Mouse (Mus musculus) myocyte (in vitro differentiated cells): ENCODE measurements around the gene Art3. TPM values are rescaled to one million over a fixed set of nuclear protein-coding genes. Genes with fewer than 3 reads are reported as not detected.

Experiments used
- H3K27me3 ChIP-seq: one replicate; pipeline ENCODE4 v1.6.1; 2011; ENCODE audit not compliant: control insufficient read depth, insufficient read depth, insufficient read length
- H3K36me3 ChIP-seq: one replicate; pipeline ENCODE4 v1.6.1; 2011; ENCODE audit not compliant: control insufficient read depth, insufficient read depth
- H3K4me2 ChIP-seq: one replicate; pipeline ENCODE4 v1.6.1; 2011; ENCODE audit warnings: low read depth, control low read depth
- H3K4me3 ChIP-seq: one replicate; pipeline ENCODE4 v1.5.1; 2011; ENCODE audit warnings: mild to moderate bottlenecking, control low read depth, moderate library complexity
- H3K79me2 ChIP-seq: one replicate; pipeline ENCODE4 v1.6.1; 2011; ENCODE audit not compliant: control insufficient read depth, insufficient read depth
- H3ac ChIP-seq: one replicate; pipeline ENCODE4 v1.6.1; 2011; ENCODE audit not compliant: control insufficient read depth, insufficient read length
- CEBPB ChIP-seq: IDR thresholded peaks from 2 replicates; pipeline ENCODE4 v1.6.1; 2011; ENCODE audit warnings: mild to moderate bottlenecking, moderate library complexity; ENCODE audit not compliant: poor library complexity, insufficient read depth, severe bottlenecking
- E2F4 ChIP-seq: IDR thresholded peaks from one replicate; pipeline ENCODE4 v1.6.1; 2011; ENCODE audit warnings: mild to moderate bottlenecking, control low read depth, moderate library complexity; ENCODE audit not compliant: insufficient read depth
- MAX ChIP-seq: IDR thresholded peaks from one replicate; pipeline ENCODE4 v1.6.1; 2011; ENCODE audit warnings: low read depth, mild to moderate bottlenecking, control low read depth
- MYOD1 ChIP-seq, 3 experiments: IDR thresholded peaks; one replicate each; pipeline ENCODE4 v1.6.1; 2011; ENCODE audit warnings: control low read depth in 2 of 3, low read depth in 2 of 3, mild to moderate bottlenecking in 2 of 3, moderate library complexity in 1 of 3; ENCODE audit not compliant: insufficient read length in 2 of 3, control insufficient read depth in 1 of 3
- MYOG ChIP-seq, 3 experiments: IDR thresholded peaks; one replicate each; pipeline ENCODE4 v1.6.1; 2011; ENCODE audit warnings: control low read depth in 2 of 3, low read depth in 2 of 3, mild to moderate bottlenecking in 2 of 3; ENCODE audit not compliant: insufficient read length in 2 of 3, control insufficient read depth in 1 of 3, insufficient read depth in 1 of 3
- POLR2A ChIP-seq: IDR thresholded peaks from one replicate; pipeline ENCODE4 v1.6.1; 2011; ENCODE audit warnings: low read depth, mild to moderate bottlenecking, control low read depth, moderate library complexity; ENCODE audit not compliant: insufficient read length
- POLR2AphosphoS2 ChIP-seq: IDR thresholded peaks from one replicate; pipeline ENCODE4 v1.6.1; 2011; ENCODE audit warnings: low read depth, control low read depth; ENCODE audit not compliant: insufficient read length
- REST ChIP-seq: IDR thresholded peaks from one replicate; pipeline ENCODE4 v1.6.1; 2011; ENCODE audit warnings: mild to moderate bottlenecking, control low read depth, moderate library complexity; ENCODE audit not compliant: insufficient read depth, insufficient read length
- SRF ChIP-seq: IDR thresholded peaks from one replicate; pipeline ENCODE4 v1.6.1; 2011; ENCODE audit warnings: low read depth; ENCODE audit not compliant: control insufficient read depth, insufficient read length
- TCF12 ChIP-seq: IDR thresholded peaks from one replicate; pipeline ENCODE4 v1.6.1; 2011; ENCODE audit warnings: mild to moderate bottlenecking, control low read depth; ENCODE audit not compliant: poor library complexity, insufficient read depth, severe bottlenecking
- TCF3 ChIP-seq: IDR thresholded peaks from one replicate; pipeline ENCODE4 v1.6.1; 2011; ENCODE audit warnings: low read depth, control low read depth; ENCODE audit not compliant: insufficient read length
- USF1 ChIP-seq: IDR thresholded peaks from one replicate; pipeline ENCODE4 v1.6.1; 2011; ENCODE audit warnings: low read depth, mild to moderate bottlenecking, control low read depth, moderate library complexity
- polyA plus RNA-seq: library from polyadenylated mRNA; unstranded; fragments of >200 nt; fragmentation: generic; extraction: Trizol; gene quantifications from one replicate; pipeline ENCODE4 v1.2.1, GENCODE M21; 2012; ENCODE audit warnings: missing spikeins

Art3 gene
- polyA plus RNA-seq, 1 experiment = 3.8 TPM

- TF ChIP-seq CEBPB (peak; percentile 93), POLR2A (no peak), MYOD1 (IDR thresholded peaks at IDR 0.05; ENCODE audit: control insufficient read depth in 1 of 3, insufficient read length in 2 of 3, low read depth in 2 of 3) (peak in 2 of 3 experiments; percentile 10 to 30)
- Histone ChIP-seq H3K36me3 (no peaks in the 10 kb centered on the region), H3ac (no peak overlapping the region), H3K4me3 (peak overlapping the region; percentile 6), H3K27me3 (no peaks in the 10 kb centered on the region), H3K79me2 (no peaks in the 10 kb centered on the region), H3K4me2 (peak overlapping the region; percentile 98)
These were observed 36.8 kb downstream of the Art3 start for GRCm38 (mm10) chr5:92368392-92368791.

GRCm38 (mm10) chr5:92369151-92369994, 37.7 kb downstream of the Art3 start:
- H3K36me3 ChIP-seq = no peaks in the 10 kb centered on the region
- H3K4me2 ChIP-seq = peak overlapping the region; percentile 98
- TF ChIP-seq REST (peak; percentile 12), CEBPB (no peak), POLR2A (peak; percentile 50), MAX (no peak), POLR2AphosphoS2 (no peak), TCF3 (peak; percentile 12), E2F4 (no peak), MYOG (IDR thresholded peaks at IDR 0.05; ENCODE audit: control insufficient read depth in 1 of 3, insufficient read depth in 1 of 3, insufficient read length in 2 of 3, low read depth in 2 of 3) (peak; percentile 74 to 93 (median 84)), MYOD1 (IDR thresholded peaks at IDR 0.05; ENCODE audit: control insufficient read depth in 1 of 3, insufficient read length in 2 of 3, low read depth in 2 of 3) (peak; percentile 38 to 94 (median 88)), SRF (no peak), USF1 (no peak), TCF12 (peak; percentile 26)
- no peak overlapping the region for H3ac ChIP-seq
- H3K27me3 ChIP-seq = no peaks in the 10 kb centered on the region
- no peaks in the 10 kb centered on the region for H3K79me2 ChIP-seq
- H3K4me3 ChIP-seq = peak overlapping the region; percentile 6

- H3K79me2 ChIP-seq = no peaks in the 10 kb centered on the region
- H3K36me3 ChIP-seq = no peaks in the 10 kb centered on the region
- H3K27me3 ChIP-seq = no peaks in the 10 kb centered on the region
- H3K4me2 ChIP-seq = no peak overlapping the region
- no peak overlapping the region for H3ac ChIP-seq
- TF ChIP-seq SRF (no peak), CEBPB (peak; percentile 97), POLR2AphosphoS2 (no peak), MAX (no peak), POLR2A (no peak)
- no peak overlapping the region for H3K4me3 ChIP-seq
These were observed 38.8 kb downstream of the Art3 start for GRCm38 (mm10) chr5:92370392-92370791.

- no peak overlapping the region for H3K4me2 ChIP-seq
These were observed 39.3 kb downstream of the Art3 start for GRCm38 (mm10) chr5:92370891-92371290.

GRCm38 (mm10) chr5:92371361-92371976, 39.8 kb downstream of the Art3 start:
- TF ChIP-seq TCF3 (no peak), E2F4 (no peak), MYOG (IDR thresholded peaks at IDR 0.05; ENCODE audit: control insufficient read depth in 1 of 3, insufficient read depth in 1 of 3, insufficient read length in 2 of 3, low read depth in 2 of 3) (no peak), POLR2A (no peak), USF1 (no peak), CEBPB (no peak), MAX (no peak), TCF12 (no peak)
- no peaks in the 10 kb centered on the region for H3K79me2 ChIP-seq
- H3K4me2 ChIP-seq = no peak overlapping the region
- no peaks in the 10 kb centered on the region for H3K36me3 ChIP-seq
- no peaks in the 10 kb centered on the region for H3K27me3 ChIP-seq
- no peak overlapping the region for H3K4me3 ChIP-seq
- no peak overlapping the region for H3ac ChIP-seq

More at GRCm38 (mm10) chr5:92370891-92371290, 39.3 kb downstream of the Art3 start:
- no peaks in the 10 kb centered on the region for H3K79me2 ChIP-seq
- TF ChIP-seq REST = no peak
- no peak for TF ChIP-seq USF1
- TF ChIP-seq MYOG (IDR thresholded peaks at IDR 0.05; ENCODE audit: control insufficient read depth in 1 of 3, insufficient read depth in 1 of 3, insufficient read length in 2 of 3, low read depth in 2 of 3) = no peak
- H3K27me3 ChIP-seq = no peaks in the 10 kb centered on the region
- H3K4me3 ChIP-seq = no peak overlapping the region
- H3ac ChIP-seq = no peak overlapping the region
- no peaks in the 10 kb centered on the region for H3K36me3 ChIP-seq
